Mouse (Mus musculus): ENCODE results near the gene Src.

DNA sequence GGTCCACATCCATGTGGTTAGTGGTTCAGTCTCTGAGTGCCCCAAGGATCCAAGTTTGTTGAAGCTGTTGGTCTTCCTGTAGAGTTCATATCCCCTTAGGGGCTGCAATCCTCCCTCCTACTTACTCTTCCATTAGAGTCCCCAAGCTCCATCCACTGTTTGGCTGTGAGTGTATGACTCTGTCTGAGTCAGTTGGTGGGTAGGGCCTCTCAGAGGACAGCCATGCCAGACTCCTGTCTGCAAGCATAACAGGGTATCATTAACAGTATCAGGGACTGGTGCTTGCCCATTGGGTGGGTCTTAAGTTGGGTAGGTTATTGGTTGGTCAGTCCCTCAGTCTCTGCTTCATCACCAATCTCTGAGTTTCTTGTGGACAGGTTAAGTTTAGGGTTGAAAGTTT is 1.3 kb downstream of the Src start:
- TF ChIP-seq CTCF (IDR thresholded peaks at IDR 0.05; ENCODE audit: insufficient read depth, low read length) (no peak), POLR2A (IDR thresholded peaks at IDR 0.05; ENCODE audit: borderline replicate concordance, extremely low read depth, low read depth, low read length) (no peak)
